Mouse (Mus musculus) large intestine, adult 2 months (tissue): ENCODE measurements at regions not wholly inside any gene's neighbourhood (a gene's known extent, or its start where the extent isn't known, plus 50 kb on each side); places are given as distances from the start of the nearest gene placed in this dataset.

Experiments
- DNase-seq: peaks from one replicate; pipeline ENCODE4 v3.0.0-alpha.2; 2012; ENCODE audit warnings: low read depth, low spot score
- WGBS: fragments of 180-500 bp; shearing (Covaris S2); methylation state at CpG from one replicate; pipeline ENCODE4 v1.1.7; 2018; 5-methylcytosine and 5-hydroxymethylcytosine counted together

GRCm38 (mm10) chr1:56210712-56211371, 426.4 kb downstream of the Hsfy2 start:
- no peak for DNase-seq
- 73% methylated on average over 13 of the region's 13 CpGs for WGBS

GRCm38 (mm10) chr1:56206615-56207267, 430.5 kb downstream of the Hsfy2 start:
- 86% methylated on average over 10 of the region's 10 CpGs for WGBS
- no peak for DNase-seq

DNA sequence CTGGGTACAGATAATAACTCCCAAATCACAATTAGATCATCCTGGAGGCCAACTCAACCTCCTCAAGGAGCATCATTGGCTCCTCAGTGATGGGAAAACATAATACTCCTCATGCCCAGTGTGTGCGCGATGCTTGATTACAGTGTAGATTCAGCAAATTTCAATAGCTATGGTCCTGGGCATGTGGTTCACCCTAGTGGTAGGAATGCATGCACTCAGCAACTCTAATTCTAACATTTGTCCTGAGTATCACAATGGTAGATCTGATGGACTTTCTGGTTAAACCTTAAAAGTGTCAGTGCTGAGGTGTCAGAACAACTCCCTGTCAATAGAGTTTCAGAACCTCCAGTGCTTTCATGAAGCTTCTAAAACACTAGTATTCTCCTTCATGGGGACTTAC, 442.0 kb downstream of the Hsfy2 start:
- 95% methylated on average over 2 of the region's 2 CpGs for WGBS
- no peak for DNase-seq

- 30% methylated on average over 8 of the region's 8 CpGs for WGBS
- no peak for DNase-seq
Measured at GRCm38 (mm10) chr1:56183503-56184198, 453.6 kb downstream of the Hsfy2 start.

- WGBS, result 54% methylated on average over 10 of the region's 10 CpGs
- DNase-seq, result no peak
Measured at GRCm38 (mm10) chr1:56179206-56179985, 457.8 kb downstream of the Hsfy2 start.

GRCm38 (mm10) chr1:56171157-56171556, 466.1 kb downstream of the Hsfy2 start:
- no peak for DNase-seq
- 65% methylated on average over 4 of the region's 4 CpGs for WGBS

- no peak for DNase-seq
- WGBS, result 86% methylated on average over 1 of the region's 1 CpGs
Measured at GRCm38 (mm10) chr1:56168712-56169111, 468.5 kb downstream of the Hsfy2 start.

GRCm38 (mm10) chr1:56168063-56168462, 469.2 kb downstream of the Hsfy2 start:
- DNase-seq, result no peak
- WGBS, result 98% methylated on average over 4 of the region's 4 CpGs

- 15% methylated on average over 2 of the region's 2 CpGs for WGBS
- DNase-seq, result peak; percentile 43
Measured at GRCm38 (mm10) chr1:56165228-56165627, 472.0 kb downstream of the Hsfy2 start.

DNA sequence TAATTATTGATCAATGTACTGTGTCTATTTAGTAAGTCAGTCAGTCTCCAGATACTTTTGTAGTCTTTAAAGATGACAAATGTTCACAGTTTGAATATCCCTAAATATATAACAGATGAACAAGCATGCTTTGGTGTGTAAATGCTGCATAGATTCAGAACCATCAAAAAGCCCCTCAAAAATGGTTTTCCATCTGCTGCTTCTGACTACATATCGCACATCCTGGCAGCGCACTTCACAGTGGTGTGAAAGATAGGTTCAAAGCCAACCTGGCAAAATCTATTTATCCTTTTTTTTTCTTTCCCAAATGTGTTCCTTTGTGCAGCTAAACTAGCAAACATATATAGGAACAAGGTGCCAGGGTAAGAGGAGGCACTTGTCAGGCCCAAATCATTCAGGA, 472.9 kb downstream of the Hsfy2 start:
- no peak for DNase-seq
- 97% methylated on average over 2 of the region's 2 CpGs for WGBS

GRCm38 (mm10) chr1:56130951-56131350, 506.3 kb downstream of the Hsfy2 start:
- WGBS, result 62% methylated on average over 7 of the region's 7 CpGs
- no peak for DNase-seq

GRCm38 (mm10) chr1:56089254-56089834, 547.9 kb downstream of the Hsfy2 start:
- WGBS, result 18% methylated on average over 4 of the region's 4 CpGs
- DNase-seq, result peak; percentile 21

GRCm38 (mm10) chr1:56088357-56088756, 548.9 kb downstream of the Hsfy2 start:
- 36% methylated on average over 1 of the region's 1 CpGs for WGBS
- DNase-seq, result no peak

DNA sequence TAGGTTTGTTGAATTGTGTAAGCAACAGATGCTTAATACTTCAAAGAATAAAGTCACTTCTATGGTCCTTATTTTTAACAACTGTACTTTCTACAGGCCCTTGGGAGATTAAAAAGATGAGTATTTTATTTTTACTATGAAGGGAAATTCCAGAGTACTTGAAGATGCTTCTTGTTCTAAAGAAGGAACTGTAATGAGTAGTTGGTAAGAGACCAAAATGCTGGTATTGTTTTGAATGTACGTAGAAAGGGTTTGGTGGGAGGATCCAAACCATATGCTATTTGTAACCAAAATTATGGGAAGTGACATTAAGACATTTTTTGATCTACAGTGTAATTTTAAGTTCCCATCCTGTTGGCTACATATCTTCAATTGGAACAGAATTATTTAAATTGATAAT, 560.5 kb downstream of the Hsfy2 start:
- WGBS, result 78% methylated on average over 1 of the region's 1 CpGs
- no peak for DNase-seq

- no peak for DNase-seq
- 81% methylated on average over 2 of the region's 2 CpGs for WGBS
Measured at GRCm38 (mm10) chr1:56072255-56072654, 565.0 kb downstream of the Hsfy2 start.

- no peak for DNase-seq
- 77% methylated on average over 3 of the region's 3 CpGs for WGBS
Measured at GRCm38 (mm10) chr1:56063474-56063873, 573.8 kb downstream of the Hsfy2 start.
